Mouse (Mus musculus) cerebellum, adult 2 months (tissue): ENCODE measurements at regions not wholly inside any gene's neighbourhood (a gene's known extent, or its start where the extent isn't known, plus 50 kb on each side); places are given as distances from the start of the nearest gene placed in this dataset.

Experiments used
- CTCF ChIP-seq: fragments of 200-500 bp; IDR thresholded peaks from 2 replicates; pipeline ENCODE4 v1.5.1; 2011; ENCODE audit warnings: low read depth, mild to moderate bottlenecking, control low read depth, low read length, moderate library complexity, borderline replicate concordance; ENCODE audit not compliant: insufficient read depth
- POLR2A ChIP-seq: fragments of 200-500 bp; IDR thresholded peaks from 2 replicates; pipeline ENCODE4 v1.6.1; 2011; ENCODE audit warnings: low read length, control low read depth, borderline replicate concordance; ENCODE audit not compliant: insufficient read depth

DNA sequence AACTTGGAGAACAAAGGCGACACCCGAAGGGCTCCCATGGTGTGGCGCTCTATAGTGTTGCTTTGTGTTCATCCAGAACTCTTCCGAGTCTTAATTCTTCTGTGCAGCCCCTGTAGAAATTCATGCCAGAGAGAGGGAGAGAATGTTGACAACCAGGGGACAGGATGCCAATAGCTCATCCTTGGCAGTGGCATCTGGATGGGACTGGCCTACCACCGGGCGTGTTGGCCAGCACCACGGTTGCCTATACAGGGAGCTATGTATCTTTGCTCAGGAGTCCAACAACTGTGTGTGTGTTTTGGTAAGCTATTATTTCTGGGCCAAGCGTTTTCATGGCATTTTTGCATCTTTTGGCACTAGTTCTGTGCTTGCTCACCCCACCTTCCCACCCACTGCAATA, 153.4 kb upstream of the Sox2 start:
- no peak for TF ChIP-seq CTCF
- TF ChIP-seq POLR2A, result no peak
